Mouse (Mus musculus): ENCODE results near the gene Dnah2.

DNA sequence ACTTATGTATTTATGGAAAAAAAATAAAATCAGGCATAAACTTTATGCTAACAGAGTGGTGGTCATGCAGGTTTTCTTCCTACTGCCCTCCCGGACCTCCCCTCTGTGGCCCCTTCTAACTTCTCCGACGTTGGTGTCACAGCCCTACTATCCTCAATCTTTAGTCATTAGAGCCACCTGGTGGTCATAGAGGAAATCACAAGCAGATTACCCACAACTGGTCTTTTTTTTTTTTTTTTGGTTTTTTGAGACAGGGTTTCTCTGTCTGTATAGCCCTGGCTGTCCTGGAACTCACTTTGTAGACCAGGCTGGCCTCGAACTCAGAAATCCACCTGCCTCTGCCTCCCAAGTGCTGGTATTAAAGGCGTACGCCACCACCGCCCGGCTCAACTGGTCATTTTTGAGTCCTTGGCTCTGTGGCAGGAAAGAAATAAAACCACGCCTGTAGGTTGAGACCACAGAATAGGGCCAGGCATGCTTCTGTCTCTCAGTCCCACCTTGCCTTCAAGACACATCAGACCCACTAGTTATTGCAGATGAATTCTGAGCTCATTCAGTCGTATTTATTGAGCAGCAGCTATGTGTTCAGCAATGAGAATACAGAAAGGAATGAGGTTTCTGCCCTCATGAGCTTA lies 158.4 kb downstream of the Dnah2 start:
- TF ChIP-seq RCOR1 (conservative IDR thresholded peaks at IDR 0.05; ENCODE audit: low read depth, low read length) (no peak), ELF1 (IDR thresholded peaks at IDR 0.05; ENCODE audit: low read depth, low read length) (no peak), EP300 (IDR thresholded peaks at IDR 0.05; ENCODE audit: low read length) (no peak), IRF4 (IDR thresholded peaks at IDR 0.05; ENCODE audit: low read depth, low read length) (peak; percentile 27; the same call in 1 of the 2 replicates), KAT2A (IDR thresholded peaks at IDR 0.05; ENCODE audit: insufficient replicate concordance, low read length) (no peak), ZC3H11A (IDR thresholded peaks at IDR 0.05; ENCODE audit: low read depth, low read length) (peak; percentile 87), MAZ (IDR thresholded peaks at IDR 0.05; ENCODE audit: low read depth, low read length) (peak; percentile 55; the same call in 1 of the 2 replicates), CTCF (conservative IDR thresholded peaks at IDR 0.05 in 1 of 2, IDR thresholded peaks at IDR 0.05 in 1 of 2; ENCODE audit: low read depth in 2 of 2, low read length in 2 of 2) (peak; percentile 54 to 95), POLR2A (IDR thresholded peaks at IDR 0.05; ENCODE audit: low read depth, low read length) (no peak), E2F4 (IDR thresholded peaks at IDR 0.05; ENCODE audit: insufficient replicate concordance, low read depth, low read length) (no peak), GABPA (IDR thresholded peaks at IDR 0.05; ENCODE audit: insufficient replicate concordance, low read depth, low read length) (no peak)
